Mouse (Mus musculus): Measurements from ENCODE around the gene Zfp281. TPM values are rescaled to one million over a fixed set of nuclear protein-coding genes. Genes with fewer than 3 reads are reported as not detected.

Gene Zfp281
- polyA plus RNA-seq, 1 experiment = 4.0 TPM

DNA sequence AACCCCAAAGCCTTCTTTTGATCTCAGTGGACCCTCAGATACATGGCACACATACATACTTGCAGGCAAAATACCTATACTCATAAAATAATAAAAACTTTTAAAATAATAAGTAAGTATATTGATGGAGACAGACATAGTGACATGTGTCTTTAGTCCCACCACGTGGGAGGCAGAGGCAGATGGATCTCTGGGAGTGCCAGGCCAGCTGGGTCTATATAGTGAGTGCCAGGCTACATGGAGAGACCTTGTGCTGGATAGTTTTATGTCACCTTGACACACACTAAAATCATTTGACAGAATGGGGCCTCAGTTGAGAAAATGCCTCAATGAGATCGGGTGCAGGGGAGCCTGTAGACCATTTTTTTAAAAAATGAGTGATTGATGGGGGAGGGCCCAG, 41.8 kb downstream of the Zfp281 start:
- Histone ChIP-seq H3K4me2 (ENCODE audit: low read depth) (no peak overlapping the region), H3K36me3 (ENCODE audit: control insufficient read depth, insufficient read depth) (no peaks in the 10 kb centered on the region), H3K4me3 (no peak overlapping the region), H3K79me2 (ENCODE audit: control insufficient read depth, insufficient read depth) (no peaks in the 10 kb centered on the region), H3K27me3 (ENCODE audit: control insufficient read depth, insufficient read depth, insufficient read length) (no peaks in the 10 kb centered on the region), H3ac (ENCODE audit: control insufficient read depth, insufficient read length) (no peak overlapping the region)
- TF ChIP-seq MYOG (IDR thresholded peaks at IDR 0.05; ENCODE audit: control insufficient read depth in 1 of 3, insufficient read depth in 1 of 3, insufficient read length in 2 of 3, low read depth in 2 of 3) (no peak), REST (IDR thresholded peaks at IDR 0.05; ENCODE audit: insufficient read depth, insufficient read length) (no peak), POLR2A (IDR thresholded peaks at IDR 0.05; ENCODE audit: insufficient read length, low read depth) (no peak), TCF3 (IDR thresholded peaks at IDR 0.05; ENCODE audit: insufficient read length, low read depth) (no peak), MAX (IDR thresholded peaks at IDR 0.05; ENCODE audit: low read depth) (no peak), TCF12 (IDR thresholded peaks at IDR 0.05; ENCODE audit: insufficient read depth, poor library complexity, severe bottlenecking) (no peak), E2F4 (IDR thresholded peaks at IDR 0.05; ENCODE audit: insufficient read depth) (no peak), POLR2AphosphoS2 (IDR thresholded peaks at IDR 0.05; ENCODE audit: insufficient read length, low read depth) (no peak)

DNA sequence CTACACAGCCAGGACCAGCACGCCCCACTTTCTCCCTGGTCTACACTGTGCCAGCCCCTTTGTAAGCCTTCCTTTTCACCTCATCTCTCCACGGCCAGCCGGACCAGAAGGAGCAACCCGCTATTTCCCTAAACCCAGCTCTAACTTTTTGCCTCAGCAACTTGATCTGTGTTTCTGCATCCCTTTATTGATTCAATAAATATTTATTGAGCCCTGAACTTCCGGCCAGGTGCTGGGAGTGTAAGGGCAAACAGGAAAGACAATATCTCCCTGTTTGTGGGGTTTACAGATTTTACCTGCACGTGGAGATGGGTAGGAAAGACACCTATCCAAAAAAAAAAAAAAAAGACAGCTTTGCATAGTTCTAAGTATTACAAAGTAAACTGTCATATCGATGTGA, 45.2 kb downstream of the Zfp281 start:
- H3K27me3 ChIP-seq (ENCODE audit: control insufficient read depth, insufficient read depth, insufficient read length) = no peaks in the 10 kb centered on the region

DNA sequence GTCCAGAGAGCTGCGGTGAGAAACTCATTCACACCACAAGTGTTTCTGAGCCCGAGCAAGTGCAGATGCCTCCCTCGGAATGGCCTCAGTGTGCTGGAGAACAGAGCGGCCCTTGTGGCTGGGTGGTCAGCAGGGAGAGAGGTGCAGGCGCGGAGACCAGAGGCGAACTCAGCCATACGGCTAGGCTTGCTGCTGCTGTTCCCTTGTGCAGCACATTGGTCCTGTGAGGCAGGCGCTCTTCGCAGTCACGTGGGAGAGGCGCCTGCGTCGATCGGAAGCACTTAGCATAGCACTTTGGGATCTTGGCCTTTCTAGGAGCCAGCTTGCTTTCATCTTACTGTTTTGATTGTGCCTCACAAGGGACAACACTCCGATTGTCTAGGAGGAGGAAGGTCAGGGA, 45.7 kb downstream of the Zfp281 start:
- H3K4me3 ChIP-seq = no peak overlapping the region
- H3K27me3 ChIP-seq (ENCODE audit: control insufficient read depth, insufficient read depth, insufficient read length) = no peaks in the 10 kb centered on the region
- no peak overlapping the region for H3K4me2 ChIP-seq (ENCODE audit: low read depth)
- no peak overlapping the region for H3ac ChIP-seq (ENCODE audit: control insufficient read depth, insufficient read length)
- H3K36me3 ChIP-seq (ENCODE audit: control insufficient read depth, insufficient read depth) = no peaks in the 10 kb centered on the region
- H3K79me2 ChIP-seq (ENCODE audit: control insufficient read depth, insufficient read depth) = no peaks in the 10 kb centered on the region
- TF ChIP-seq TCF12 (IDR thresholded peaks at IDR 0.05; ENCODE audit: insufficient read depth, poor library complexity, severe bottlenecking) (no peak), CEBPB (IDR thresholded peaks at IDR 0.05; ENCODE audit: insufficient read depth, poor library complexity, severe bottlenecking) (no peak), POLR2AphosphoS2 (IDR thresholded peaks at IDR 0.05; ENCODE audit: insufficient read length, low read depth) (no peak), SRF (IDR thresholded peaks at IDR 0.05; ENCODE audit: control insufficient read depth, insufficient read length, low read depth) (no peak), TCF3 (IDR thresholded peaks at IDR 0.05; ENCODE audit: insufficient read length, low read depth) (no peak), MYOG (IDR thresholded peaks at IDR 0.05; ENCODE audit: control insufficient read depth in 1 of 3, insufficient read depth in 1 of 3, insufficient read length in 2 of 3, low read depth in 2 of 3) (no peak), E2F4 (IDR thresholded peaks at IDR 0.05; ENCODE audit: insufficient read depth) (no peak), REST (IDR thresholded peaks at IDR 0.05; ENCODE audit: insufficient read depth, insufficient read length) (no peak), MYOD1 (IDR thresholded peaks at IDR 0.05; ENCODE audit: control insufficient read depth in 1 of 3, insufficient read length in 2 of 3, low read depth in 2 of 3) (no peak)

More for the DNA sequence above, 45.2 kb downstream of the Zfp281 start:
- Histone ChIP-seq H3K4me3 (no peak overlapping the region), H3K36me3 (ENCODE audit: control insufficient read depth, insufficient read depth) (no peaks in the 10 kb centered on the region), H3K79me2 (ENCODE audit: control insufficient read depth, insufficient read depth) (no peaks in the 10 kb centered on the region), H3ac (ENCODE audit: control insufficient read depth, insufficient read length) (no peak overlapping the region), H3K4me2 (ENCODE audit: low read depth) (no peak overlapping the region)
- TF ChIP-seq POLR2AphosphoS2 (IDR thresholded peaks at IDR 0.05; ENCODE audit: insufficient read length, low read depth) (no peak), MYOG (IDR thresholded peaks at IDR 0.05; ENCODE audit: control insufficient read depth in 1 of 3, insufficient read depth in 1 of 3, insufficient read length in 2 of 3, low read depth in 2 of 3) (no peak)

DNA sequence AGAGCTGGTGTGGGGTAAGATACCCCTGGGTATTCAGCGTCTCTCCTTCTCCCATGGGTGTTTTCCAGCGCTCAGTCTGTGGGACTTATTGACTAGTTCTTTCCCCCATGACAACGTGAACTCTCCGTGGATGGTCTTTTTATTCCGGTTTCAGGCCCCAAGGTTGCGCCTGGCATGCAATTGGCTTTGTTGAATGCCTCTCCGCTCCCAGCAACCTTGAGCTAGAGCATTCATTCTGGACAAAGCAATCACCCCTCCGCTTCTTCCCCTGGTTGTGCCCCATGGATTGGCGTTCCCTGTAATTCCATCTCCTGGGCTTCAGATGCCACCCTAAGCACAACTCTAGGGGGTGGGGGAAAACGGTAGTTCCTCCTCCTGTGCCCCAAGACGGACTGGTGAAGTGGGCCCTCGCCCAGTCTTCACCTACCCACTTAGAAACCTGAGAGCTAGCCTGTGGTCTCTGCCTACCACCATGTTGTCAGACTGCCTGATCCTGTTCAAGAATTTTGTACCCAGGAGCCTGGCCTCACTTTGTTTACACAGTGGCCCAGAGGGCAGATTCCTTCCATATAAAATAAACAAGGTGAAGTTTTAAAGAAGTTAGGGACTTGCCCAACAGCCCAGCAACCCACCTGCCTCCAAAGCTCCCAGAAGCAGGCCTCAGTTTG, 47.2 kb downstream of the Zfp281 start:
- Histone ChIP-seq H3K27me3 (ENCODE audit: control insufficient read depth, insufficient read depth, insufficient read length) (no peaks in the 10 kb centered on the region), H3K79me2 (ENCODE audit: control insufficient read depth, insufficient read depth) (no peaks in the 10 kb centered on the region), H3K4me3 (no peak overlapping the region), H3ac (ENCODE audit: control insufficient read depth, insufficient read length) (no peak overlapping the region), H3K36me3 (ENCODE audit: control insufficient read depth, insufficient read depth) (no peaks in the 10 kb centered on the region), H3K4me2 (ENCODE audit: low read depth) (no peak overlapping the region)
- TF ChIP-seq TCF12 (IDR thresholded peaks at IDR 0.05; ENCODE audit: insufficient read depth, poor library complexity, severe bottlenecking) (no peak), MYOD1 (IDR thresholded peaks at IDR 0.05; ENCODE audit: control insufficient read depth in 1 of 3, insufficient read length in 2 of 3, low read depth in 2 of 3) (no peak), E2F4 (IDR thresholded peaks at IDR 0.05; ENCODE audit: insufficient read depth) (no peak), CEBPB (IDR thresholded peaks at IDR 0.05; ENCODE audit: insufficient read depth, poor library complexity, severe bottlenecking) (no peak), POLR2AphosphoS2 (IDR thresholded peaks at IDR 0.05; ENCODE audit: insufficient read length, low read depth) (no peak), USF1 (IDR thresholded peaks at IDR 0.05; ENCODE audit: low read depth) (no peak), SRF (IDR thresholded peaks at IDR 0.05; ENCODE audit: control insufficient read depth, insufficient read length, low read depth) (no peak), POLR2A (IDR thresholded peaks at IDR 0.05; ENCODE audit: insufficient read length, low read depth) (no peak), MAX (IDR thresholded peaks at IDR 0.05; ENCODE audit: low read depth) (no peak), REST (IDR thresholded peaks at IDR 0.05; ENCODE audit: insufficient read depth, insufficient read length) (no peak), TCF3 (IDR thresholded peaks at IDR 0.05; ENCODE audit: insufficient read length, low read depth) (no peak), MYOG (IDR thresholded peaks at IDR 0.05; ENCODE audit: control insufficient read depth in 1 of 3, insufficient read depth in 1 of 3, insufficient read length in 2 of 3, low read depth in 2 of 3) (no peak)

DNA sequence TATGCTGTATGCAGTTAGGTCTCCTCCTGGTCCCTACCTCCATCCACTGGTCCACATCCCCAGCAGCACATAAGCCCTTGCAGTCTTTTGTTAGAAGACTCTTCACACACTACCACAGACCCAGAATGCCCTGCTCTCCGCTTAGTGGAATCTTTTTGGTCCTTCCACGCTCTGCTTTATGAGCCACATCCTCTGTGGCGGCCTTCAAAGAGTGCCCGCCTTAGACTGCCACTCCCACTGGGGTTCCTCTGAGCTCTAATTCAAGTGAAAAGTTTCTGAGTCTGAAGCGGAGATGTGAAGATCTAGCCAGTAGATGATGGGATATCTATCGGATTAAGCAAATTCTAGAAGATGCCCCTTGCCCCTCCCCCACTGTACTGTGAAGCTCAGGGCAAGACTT, 47.9 kb downstream of the Zfp281 start:
- no peak overlapping the region for H3K4me3 ChIP-seq
- no peak overlapping the region for H3ac ChIP-seq (ENCODE audit: control insufficient read depth, insufficient read length)
- H3K27me3 ChIP-seq (ENCODE audit: control insufficient read depth, insufficient read depth, insufficient read length) = no peaks in the 10 kb centered on the region
- no peak overlapping the region for H3K4me2 ChIP-seq (ENCODE audit: low read depth)
- H3K79me2 ChIP-seq (ENCODE audit: control insufficient read depth, insufficient read depth) = no peaks in the 10 kb centered on the region
- TF ChIP-seq USF1 (IDR thresholded peaks at IDR 0.05; ENCODE audit: low read depth) = no peak
- no peak for TF ChIP-seq MYOD1 (IDR thresholded peaks at IDR 0.05; ENCODE audit: control insufficient read depth in 1 of 3, insufficient read length in 2 of 3, low read depth in 2 of 3)
- no peak for TF ChIP-seq CEBPB (IDR thresholded peaks at IDR 0.05; ENCODE audit: insufficient read depth, poor library complexity, severe bottlenecking)
- no peak for TF ChIP-seq POLR2AphosphoS2 (IDR thresholded peaks at IDR 0.05; ENCODE audit: insufficient read length, low read depth)
- TF ChIP-seq POLR2A (IDR thresholded peaks at IDR 0.05; ENCODE audit: insufficient read length, low read depth) = no peak
- no peak for TF ChIP-seq MAX (IDR thresholded peaks at IDR 0.05; ENCODE audit: low read depth)
- TF ChIP-seq TCF12 (IDR thresholded peaks at IDR 0.05; ENCODE audit: insufficient read depth, poor library complexity, severe bottlenecking) = no peak
- no peak for TF ChIP-seq SRF (IDR thresholded peaks at IDR 0.05; ENCODE audit: control insufficient read depth, insufficient read length, low read depth)
- no peak for TF ChIP-seq TCF3 (IDR thresholded peaks at IDR 0.05; ENCODE audit: insufficient read length, low read depth)
- TF ChIP-seq MYOG (IDR thresholded peaks at IDR 0.05; ENCODE audit: control insufficient read depth in 1 of 3, insufficient read depth in 1 of 3, insufficient read length in 2 of 3, low read depth in 2 of 3) = no peak
- TF ChIP-seq E2F4 (IDR thresholded peaks at IDR 0.05; ENCODE audit: insufficient read depth) = no peak
- no peak for TF ChIP-seq REST (IDR thresholded peaks at IDR 0.05; ENCODE audit: insufficient read depth, insufficient read length)
- no peaks in the 10 kb centered on the region for H3K36me3 ChIP-seq (ENCODE audit: control insufficient read depth, insufficient read depth)

All from myocyte (in vitro differentiated cells).